ENCODE assay signal across 11 mouse cellular contexts in genomic region chr8:88293590-88294356, GRCm38 (mm10). TPM values are rescaled to one million over a fixed set of nuclear protein-coding genes. Genes with fewer than 3 reads are reported as not detected.
DNase-seq lines count a peak whose midpoint lies in the region; ATAC-seq and TF ChIP-seq lines count a peak whose summit lies in the region.
"Had no signal": no experiment of that assay in that cellular context is flagged by ENCODE, and none has a peak within 500 bp of the region (broad histone marks: within the 10 kb centered on the region; RNA-seq: fewer than 3 reads in every experiment).

No protein-coding gene starts in this region.

- TF ChIP-seq EP300 in stomach, postnatal 0 days (optimal IDR thresholded peaks at IDR 0.05): no peak

- peaks cover 77% of the 10 kb centered on the region for H3K79me2 ChIP-seq in macrophage (ENCODE audit: inconsistent target)

- DNase-seq in stomach, postnatal 0 days (ENCODE audit: low spot score): no peak
- DNase-seq in thymus, postnatal 25 days: peak; percentile 58
- no peak for DNase-seq in cerebellum, postnatal 25 days
- no peak for DNase-seq in kidney, postnatal 25 days
- no peak for DNase-seq in urinary bladder, adult 18-20 months (ENCODE audit: low spot score in 2 of 2)
- DNase-seq: gastrocnemius, postnatal 36 days had no signal

- H3K4me1 ChIP-seq in stomach, embryonic 16.5 days (ENCODE audit: control insufficient read depth, insufficient read depth, low read length): no peaks in the 10 kb centered on the region
- H3K4me1 ChIP-seq in stomach, postnatal 0 days (replicated peaks; ENCODE audit: control insufficient read depth, insufficient read depth): no peaks in the 10 kb centered on the region

- no peak for TF ChIP-seq CTCF in stomach, postnatal 0 days (IDR thresholded peaks at IDR 0.05; ENCODE audit: low read depth)

- no peak overlapping the region for H3K27ac ChIP-seq in stomach, embryonic 16.5 days (ENCODE audit: low read length)
- H3K27ac ChIP-seq in stomach, postnatal 0 days (replicated peaks): no peak overlapping the region
- peak overlapping the region; percentile 90 for H3K27ac ChIP-seq in macrophage
- H3K27ac ChIP-seq: hindbrain, embryonic 13.5 days had no signal

- H3K4me3 ChIP-seq in stomach, embryonic 16.5 days (replicated peaks; ENCODE audit: low read length): 0 out of 2 replicates have a peak overlapping the region, but pooled peaks have one; percentile 0
- no peak overlapping the region for H3K4me3 ChIP-seq in stomach, postnatal 0 days (ENCODE audit: low read depth, low read length)
- H3K4me3 ChIP-seq in macrophage (ENCODE audit: inconsistent target): peak overlapping the region; percentile 78
- H3K4me3 ChIP-seq: hindbrain, embryonic 13.5 days had no signal

- no peaks in the 10 kb centered on the region for H3K36me3 ChIP-seq in stomach, embryonic 16.5 days (ENCODE audit: control insufficient read depth, insufficient read depth, low read length)
- no peaks in the 10 kb centered on the region for H3K36me3 ChIP-seq in stomach, postnatal 0 days (ENCODE audit: control insufficient read depth, insufficient read depth, low read length)
- H3K36me3 ChIP-seq in macrophage (ENCODE audit: inconsistent target): peaks cover 18% of the 10 kb centered on the region
- H3K36me3 ChIP-seq: hindbrain, embryonic 13.5 days had no signal

- ATAC-seq in stomach, embryonic 16.5 days (ENCODE audit: insufficient read depth, low FRiP score): no peak
- no peak for ATAC-seq in stomach, postnatal 0 days (ENCODE audit: low FRiP score, low TSS enrichment)
- peak; percentile 56 for ATAC-seq in granulocyte monocyte progenitor cell, adult 5-6 weeks (replicated peaks; ENCODE audit: poor library complexity, severe bottlenecking)
- ATAC-seq: Patski had no signal

- H3K9me3 ChIP-seq in stomach, embryonic 16.5 days (replicated peaks; ENCODE audit: control insufficient read depth, low read length): no peaks in the 10 kb centered on the region
- H3K9me3 ChIP-seq in stomach, postnatal 0 days (ENCODE audit: control insufficient read depth, low read length): no peaks in the 10 kb centered on the region
- H3K9me3 ChIP-seq: hindbrain, embryonic 13.5 days had no signal

- H3K4me2 ChIP-seq in stomach, embryonic 16.5 days (ENCODE audit: low read depth, low read length): no peak overlapping the region
- no peak overlapping the region for H3K4me2 ChIP-seq in stomach, postnatal 0 days (replicated peaks; ENCODE audit: low read depth)
- H3K4me2 ChIP-seq: hindbrain, embryonic 13.5 days had no signal

- WGBS in stomach, embryonic 16.5 days: 82% methylated on average over 9 of the region's 9 CpGs
- WGBS in stomach, postnatal 0 days: 81% methylated on average over 9 of the region's 9 CpGs
- 4% methylated on average over 9 of the region's 9 CpGs for WGBS in macrophage (ENCODE audit: missing documents)

- no peaks in the 10 kb centered on the region for H3K27me3 ChIP-seq in stomach, embryonic 16.5 days (ENCODE audit: control insufficient read depth, insufficient read depth, low read length)
- no peaks in the 10 kb centered on the region for H3K27me3 ChIP-seq in stomach, postnatal 0 days (ENCODE audit: control insufficient read depth, insufficient read depth, low read length)
- H3K27me3 ChIP-seq: hindbrain, embryonic 13.5 days; Patski had no signal

- H3K9ac ChIP-seq in stomach, embryonic 16.5 days (ENCODE audit: low read length): no peak overlapping the region
- H3K9ac ChIP-seq in stomach, postnatal 0 days (ENCODE audit: low read length): no peak overlapping the region
- H3K9ac ChIP-seq: hindbrain, embryonic 13.5 days had no signal

RNA-seq across cellular contexts. Expression of gene Adcy7, which starts 21.6 kb away (rescaled TPM):
- polyA plus RNA-seq in stomach, embryonic 16.5 days (2015; fragmentation: Nextera tagmentation; extraction: Ambion mirVana): 8.7 and 8.9 TPM in 2 replicates
- polyA plus RNA-seq in stomach, postnatal 0 days (2015; fragmentation: Nextera tagmentation; extraction: Ambion mirVana): 5.2 and 5.7 TPM in 2 replicates
- total RNA-seq in granulocyte monocyte progenitor cell, adult 5-6 weeks (2014; fragmentation: Nextera tagmentation): 41.0 and 43.7 TPM in 2 replicates
- total RNA-seq in granulocyte monocyte progenitor cell, adult 5-6 weeks (2017): 32.9 and 35.0 TPM in 2 replicates
- 100 to 1,000 TPM; 118 to 513 (median 314) TPM for total RNA-seq in macrophage (2018; cell fraction: chromatin; rRNA removed)
- total RNA-seq in macrophage (2018; cell fraction: cytosol; rRNA removed): 100 to 1,000 TPM in 8 of 26 experiments, 10 to 100 TPM in 18; 53.5 to 117 (median 87.6) TPM
- 100 to 1,000 TPM; 108 to 315 (median 217) TPM for total RNA-seq in macrophage (2018; cell fraction: nucleus; rRNA removed)
- 49.6 to 90.2 TPM (median 76.3 TPM) in 3 replicates for polyA plus RNA-seq in macrophage (2018)
